Mouse (Mus musculus) T-helper 17 cell (primary cell): ENCODE measurements around the gene Efcab14.

Experiments
- in situ Hi-C, 2 experiments: fragments of 300-600 bp; cut with MboI, MseI; formaldehyde crosslinking; loops; 1 replicate in 1 of 2; 2 replicates in 1 of 2; pipeline ENCODE4 v1.15.1; 2025; ENCODE audit warnings: high pct_unique_total_duplicates in 2 of 2

The Efcab14 gene

GRCm38 (mm10) chr4:115767647-115768467 is 30.3 kb downstream of the Efcab14 start:
- in situ Hi-C loops, result no loop called here

GRCm38 (mm10) chr4:115775056-115775455 is 37.5 kb downstream of the Efcab14 start:
- in situ Hi-C loops, result loop anchor here in 1 of 2 experiments (10.0 kb wide), 1 partner anchor 1170 kb away; no protein-coding TSS in a partner anchor

- in situ Hi-C loops, result loop anchor here in 1 of 2 experiments (10.0 kb wide), 1 partner anchor 1173 kb away; no protein-coding TSS in a partner anchor
Observed at GRCm38 (mm10) chr4:115777627-115778026, 40.1 kb downstream of the Efcab14 start.

- in situ Hi-C loops, result no loop called here
Observed at GRCm38 (mm10) chr4:115780269-115780668, 42.7 kb downstream of the Efcab14 start.

GRCm38 (mm10) chr4:115780918-115781317 is 43.4 kb downstream of the Efcab14 start, which contains the start of gene Tex38:
Gene Tex38, minus strand, starts transcription at chr4:115781018.
- in situ Hi-C loops, result no loop called here

- in situ Hi-C loops, result no loop called here
Observed at GRCm38 (mm10) chr4:115782026-115782805, 44.7 kb downstream of the Efcab14 start.

GRCm38 (mm10) chr4:115784769-115785510 is 47.4 kb downstream of the Efcab14 start, which contains the start of gene Atpaf1:
Gene Atpaf1, plus strand, starts transcription at chr4:115784812.
- in situ Hi-C loops, result loop anchor here in 1 of 2 experiments (5.0 kb wide), 1 partner anchor 47 kb away; no protein-coding TSS in a partner anchor

- in situ Hi-C loops, result loop anchor here in 1 of 2 experiments (5.0 kb wide), 1 partner anchor 47 kb away; no protein-coding TSS in a partner anchor
Observed at GRCm38 (mm10) chr4:115785511-115786034, 48.0 kb downstream of the Efcab14 start.

GRCm38 (mm10) chr4:115790864-115791263 is 53.3 kb downstream of the Efcab14 start:
- in situ Hi-C loops, result no loop called here

- in situ Hi-C loops, result no loop called here
Observed at GRCm38 (mm10) chr4:115795360-115795759, 57.8 kb downstream of the Efcab14 start.

- in situ Hi-C loops, result no loop called here
Observed at GRCm38 (mm10) chr4:115799981-115800380, 62.4 kb downstream of the Efcab14 start.

- in situ Hi-C loops, result no loop called here
Observed at GRCm38 (mm10) chr4:115812326-115812725, 74.8 kb downstream of the Efcab14 start.

GRCm38 (mm10) chr4:115815606-115816005 is 78.1 kb downstream of the Efcab14 start:
- in situ Hi-C loops, result no loop called here

GRCm38 (mm10) chr4:115820199-115820598 is 82.7 kb downstream of the Efcab14 start:
- in situ Hi-C loops, result loop anchor here in 1 of 2 experiments (5.0 kb wide), 1 partner anchor 83 kb away; the partner anchor contains the start of gene Efcab14

- in situ Hi-C loops, result loop anchor here in 1 of 2 experiments (5.0 kb wide), 1 partner anchor 84 kb away; the partner anchor contains the start of gene Efcab14
Observed at GRCm38 (mm10) chr4:115820944-115821343, 83.4 kb downstream of the Efcab14 start.

- in situ Hi-C loops, result loop anchor here in 1 of 2 experiments (5.0 kb wide), 1 partner anchor 84 kb away; the partner anchor contains the start of gene Efcab14
Observed at GRCm38 (mm10) chr4:115821431-115821830, 83.9 kb downstream of the Efcab14 start.

GRCm38 (mm10) chr4:115821928-115822327 is 84.4 kb downstream of the Efcab14 start:
- in situ Hi-C loops, result loop anchor here in 1 of 2 experiments (5.0 kb wide), 1 partner anchor 85 kb away; the partner anchor contains the start of gene Efcab14

GRCm38 (mm10) chr4:115824178-115824577 is 86.6 kb downstream of the Efcab14 start:
- in situ Hi-C loops, result loop anchor here in 1 of 2 experiments (5.0 kb wide), 1 partner anchor 87 kb away; the partner anchor contains the start of gene Efcab14

- in situ Hi-C loops, result loop anchor here in 1 of 2 experiments (5.0 kb wide), 1 partner anchor 88 kb away; the partner anchor contains the start of gene Efcab14
Observed at GRCm38 (mm10) chr4:115825271-115825670, 87.7 kb downstream of the Efcab14 start.
